Mouse (Mus musculus): ENCODE data around the gene Zfand3. TPM values are rescaled to one million over a fixed set of nuclear protein-coding genes. Genes with fewer than 3 reads are reported as not detected.

Zfand3 gene
- polyA plus RNA-seq, 1 experiment from 2014 or later, result 55.5 TPM

DNA sequence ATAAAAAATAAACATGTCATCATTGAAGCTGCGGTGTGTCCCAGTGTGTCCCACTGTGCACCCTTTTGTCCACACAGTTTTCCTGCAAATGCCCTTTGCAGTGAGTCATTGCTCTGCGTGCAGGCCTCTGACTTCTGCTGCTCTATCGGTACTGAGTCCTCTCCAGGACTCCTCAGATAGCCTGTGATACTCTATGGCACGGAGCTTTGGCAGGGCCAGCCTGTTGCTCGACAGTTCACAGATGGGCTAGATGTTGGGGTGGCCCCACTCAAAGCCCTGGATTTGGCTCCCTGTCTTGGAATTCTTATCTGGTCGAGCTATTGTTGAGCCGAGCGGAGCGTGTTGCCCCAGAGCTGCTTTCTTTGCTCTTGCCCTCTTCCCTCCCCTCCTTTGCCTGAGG lies 160.3 kb downstream of the Zfand3 start:
- no peak overlapping the region for H3K27ac ChIP-seq
- DNase-seq (ENCODE audit: low spot score) (no peak), ATAC-seq (replicated peaks; ENCODE audit: low FRiP score, low read depth) (no peak)
- no peaks in the 10 kb centered on the region for H3K9me3 ChIP-seq (replicated peaks; ENCODE audit: low read length)
- H3K4me2 ChIP-seq (ENCODE audit: low read length), result no peak overlapping the region
- H3K4me3 ChIP-seq (replicated peaks; ENCODE audit: low read depth, low read length), result no peak overlapping the region
- WGBS, result 81% methylated on average over 9 of the region's 9 CpGs
- no peaks in the 10 kb centered on the region for H3K4me1 ChIP-seq (replicated peaks; ENCODE audit: insufficient read depth, low read length)
- no peaks in the 10 kb centered on the region for H3K27me3 ChIP-seq (ENCODE audit: insufficient read depth, low read length)
- TF ChIP-seq CTCF (IDR thresholded peaks at IDR 0.05; ENCODE audit: low read depth), result no peak
- no peaks in the 10 kb centered on the region for H3K36me3 ChIP-seq (ENCODE audit: insufficient read depth, low read length)
- no peak overlapping the region for H3K9ac ChIP-seq (ENCODE audit: low read depth, low read length)

DNA sequence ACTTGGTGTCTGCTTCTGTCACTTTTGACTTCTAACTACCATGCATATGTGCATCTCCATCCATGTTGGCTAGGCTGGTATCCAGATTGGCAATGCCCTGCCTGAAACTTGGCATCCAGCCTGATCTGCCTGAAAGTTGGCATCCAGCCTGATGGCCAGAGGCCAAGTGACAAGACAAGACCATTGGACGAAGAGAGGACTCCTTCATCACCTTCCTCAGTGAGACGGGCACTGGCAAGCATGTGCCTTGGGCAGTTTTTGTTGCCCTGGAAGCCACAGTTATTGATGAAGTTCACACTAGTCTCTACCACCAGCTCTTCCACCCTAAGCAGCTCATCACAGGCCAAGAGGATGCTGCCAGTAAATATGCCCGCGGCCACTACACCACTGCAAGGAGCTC lies 172.9 kb downstream of the Zfand3 start:
- Histone ChIP-seq H3K9ac (ENCODE audit: low read depth, low read length) (no peak overlapping the region), H3K4me1 (replicated peaks; ENCODE audit: insufficient read depth, low read length) (no peaks in the 10 kb centered on the region), H3K36me3 (ENCODE audit: insufficient read depth, low read length) (peaks cover 5% of the 10 kb centered on the region; the same call in 1 of the 2 replicates), H3K9me3 (replicated peaks; ENCODE audit: low read length) (no peaks in the 10 kb centered on the region), H3K4me3 (replicated peaks; ENCODE audit: low read depth, low read length) (no peak overlapping the region), H3K4me2 (ENCODE audit: low read length) (no peak overlapping the region), H3K27ac (no peak overlapping the region), H3K27me3 (ENCODE audit: insufficient read depth, low read length) (no peaks in the 10 kb centered on the region)
- DNase-seq (ENCODE audit: low spot score) (no peak), ATAC-seq (replicated peaks; ENCODE audit: low FRiP score, low read depth) (no peak)
- TF ChIP-seq CTCF (IDR thresholded peaks at IDR 0.05; ENCODE audit: low read depth), result no peak
- WGBS, result 89% methylated on average over 4 of the region's 4 CpGs

DNA sequence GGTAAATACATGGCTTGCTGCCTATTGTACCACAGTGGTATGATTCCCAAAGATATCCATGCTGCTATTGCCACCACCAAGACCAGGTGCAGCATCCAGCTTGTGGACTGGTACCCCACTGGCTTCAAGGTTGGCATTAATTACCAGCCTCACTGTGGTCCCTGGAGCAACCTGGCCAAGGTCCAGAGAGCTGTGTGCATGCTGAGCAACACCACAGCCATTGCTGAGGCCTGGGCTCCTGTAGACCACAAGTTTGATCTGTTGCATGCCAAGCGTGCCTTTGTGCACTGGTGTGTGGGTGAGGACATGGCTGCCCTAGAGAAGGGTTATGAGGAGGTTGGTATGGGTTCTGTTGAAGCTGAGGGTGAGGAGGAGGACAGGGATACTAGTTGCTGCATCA lies 173.9 kb downstream of the Zfand3 start:
- Histone ChIP-seq H3K9me3 (replicated peaks; ENCODE audit: low read length) (no peaks in the 10 kb centered on the region), H3K36me3 (ENCODE audit: insufficient read depth, low read length) (peaks cover 5% of the 10 kb centered on the region; the same call in 1 of the 2 replicates), H3K27ac (no peak overlapping the region), H3K4me2 (ENCODE audit: low read length) (no peak overlapping the region), H3K4me1 (replicated peaks; ENCODE audit: insufficient read depth, low read length) (no peaks in the 10 kb centered on the region), H3K9ac (ENCODE audit: low read depth, low read length) (no peak overlapping the region), H3K4me3 (replicated peaks; ENCODE audit: low read depth, low read length) (no peak overlapping the region), H3K27me3 (ENCODE audit: insufficient read depth, low read length) (no peaks in the 10 kb centered on the region)
- DNase-seq (ENCODE audit: low spot score) (no peak), ATAC-seq (replicated peaks; ENCODE audit: low FRiP score, low read depth) (no peak)
- 80% methylated on average over 1 of the region's 1 CpGs for WGBS
- TF ChIP-seq CTCF (IDR thresholded peaks at IDR 0.05; ENCODE audit: low read depth), result no peak

- H3K27ac ChIP-seq, result no peak overlapping the region
- 88% methylated on average over 6 of the region's 6 CpGs for WGBS
- ATAC-seq (replicated peaks; ENCODE audit: low FRiP score, low read depth) (no peak), DNase-seq (ENCODE audit: low spot score) (no peak)
- H3K9ac ChIP-seq (ENCODE audit: low read depth, low read length), result no peak overlapping the region
- no peaks in the 10 kb centered on the region for H3K4me1 ChIP-seq (replicated peaks; ENCODE audit: insufficient read depth, low read length)
- no peak for TF ChIP-seq CTCF (IDR thresholded peaks at IDR 0.05; ENCODE audit: low read depth)
- peaks cover 5% of the 10 kb centered on the region; the same call in 1 of the 2 replicates for H3K36me3 ChIP-seq (ENCODE audit: insufficient read depth, low read length)
- no peaks in the 10 kb centered on the region for H3K27me3 ChIP-seq (ENCODE audit: insufficient read depth, low read length)
- no peak overlapping the region for H3K4me3 ChIP-seq (replicated peaks; ENCODE audit: low read depth, low read length)
- H3K9me3 ChIP-seq (replicated peaks; ENCODE audit: low read length), result no peaks in the 10 kb centered on the region
- H3K4me2 ChIP-seq (ENCODE audit: low read length), result no peak overlapping the region
Observed at GRCm38 (mm10) chr17:30180197-30180596, 175.7 kb downstream of the Zfand3 start.

DNA sequence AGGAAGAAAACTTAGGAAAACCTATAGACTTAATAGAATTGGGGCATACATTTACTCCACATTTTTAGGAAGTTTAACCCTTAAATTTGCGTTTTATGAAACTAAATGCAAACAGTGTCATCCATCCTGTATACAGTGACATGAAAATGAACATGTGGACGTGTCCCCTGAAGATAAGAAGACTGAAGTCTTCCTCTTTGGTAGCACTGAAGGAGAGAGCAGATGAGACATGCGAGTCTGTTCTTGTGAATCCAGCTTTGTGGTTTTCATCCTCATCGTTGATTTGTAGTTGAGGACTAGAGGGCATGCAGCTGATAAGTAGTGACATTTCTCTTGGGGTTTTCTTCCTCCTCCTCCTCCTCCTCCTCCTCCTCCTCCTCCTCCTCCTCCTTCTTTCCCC lies 177.0 kb downstream of the Zfand3 start:
- no peak for DNase-seq (ENCODE audit: low spot score)
- no peak for TF ChIP-seq CTCF (IDR thresholded peaks at IDR 0.05; ENCODE audit: low read depth)

DNA sequence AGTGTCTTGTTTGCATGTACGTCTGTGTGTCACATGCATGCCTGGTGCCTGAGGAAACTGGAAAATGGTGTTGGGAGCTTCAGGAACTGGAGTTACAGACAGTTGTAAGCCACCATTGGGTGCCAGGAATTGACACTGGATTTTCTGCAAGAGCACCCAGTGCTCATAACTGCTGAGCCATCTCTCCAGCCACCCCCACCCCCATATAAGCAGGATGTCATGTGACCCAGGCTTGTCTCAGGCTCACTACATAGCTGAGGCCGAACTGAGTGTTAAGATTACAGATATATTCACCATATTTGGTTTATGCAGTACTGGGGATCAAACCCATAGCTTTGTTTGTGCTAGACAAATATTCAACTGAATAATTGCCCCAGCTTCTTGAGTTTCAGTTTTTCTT lies 177.5 kb downstream of the Zfand3 start:
- TF ChIP-seq CTCF (IDR thresholded peaks at IDR 0.05; ENCODE audit: low read depth), result no peak
- H3K4me2 ChIP-seq (ENCODE audit: low read length), result no peak overlapping the region
- no peak overlapping the region for H3K9ac ChIP-seq (ENCODE audit: low read depth, low read length)
- ATAC-seq (replicated peaks; ENCODE audit: low FRiP score, low read depth) (no peak), DNase-seq (ENCODE audit: low spot score) (no peak)
- no peaks in the 10 kb centered on the region for H3K9me3 ChIP-seq (replicated peaks; ENCODE audit: low read length)
- no peak overlapping the region for H3K4me3 ChIP-seq (replicated peaks; ENCODE audit: low read depth, low read length)
- 72% methylated on average over 2 of the region's 2 CpGs for WGBS
- H3K36me3 ChIP-seq (ENCODE audit: insufficient read depth, low read length), result peaks cover 5% of the 10 kb centered on the region; the same call in 1 of the 2 replicates
- no peak overlapping the region for H3K27ac ChIP-seq
- no peaks in the 10 kb centered on the region for H3K27me3 ChIP-seq (ENCODE audit: insufficient read depth, low read length)
- H3K4me1 ChIP-seq (replicated peaks; ENCODE audit: insufficient read depth, low read length), result no peaks in the 10 kb centered on the region

More for the DNA sequence above, 177.0 kb downstream of the Zfand3 start:
- Histone ChIP-seq H3K4me3 (replicated peaks; ENCODE audit: low read depth, low read length) (no peak overlapping the region), H3K9ac (ENCODE audit: low read depth, low read length) (no peak overlapping the region), H3K9me3 (replicated peaks; ENCODE audit: low read length) (no peaks in the 10 kb centered on the region), H3K27ac (no peak overlapping the region), H3K36me3 (ENCODE audit: insufficient read depth, low read length) (peaks cover 5% of the 10 kb centered on the region; the same call in 1 of the 2 replicates), H3K27me3 (ENCODE audit: insufficient read depth, low read length) (no peaks in the 10 kb centered on the region), H3K4me2 (ENCODE audit: low read length) (no peak overlapping the region), H3K4me1 (replicated peaks; ENCODE audit: insufficient read depth, low read length) (no peaks in the 10 kb centered on the region)
- 84% methylated on average over 4 of the region's 4 CpGs for WGBS
- no peak for ATAC-seq (replicated peaks; ENCODE audit: low FRiP score, low read depth)

DNA sequence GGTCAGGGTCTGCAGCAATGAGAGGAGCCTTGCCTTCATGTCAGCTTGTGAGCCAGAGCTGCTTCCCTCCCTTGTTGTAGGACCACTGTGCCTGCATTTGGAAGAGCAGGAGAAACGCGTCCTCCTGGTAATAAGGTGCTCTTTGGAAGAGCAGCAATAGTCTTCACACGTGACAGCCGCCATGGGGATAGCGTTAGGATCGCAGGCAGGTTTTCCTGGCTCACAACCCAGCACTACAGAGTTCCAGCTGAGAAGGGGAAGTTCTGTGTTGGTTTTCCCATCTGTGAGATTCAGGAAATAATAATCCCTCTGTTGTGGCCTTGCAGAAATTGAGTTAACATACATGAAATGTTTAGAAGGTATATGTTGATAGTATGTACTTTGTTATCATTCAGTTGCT lies 179.0 kb downstream of the Zfand3 start:
- no peak for DNase-seq (ENCODE audit: low spot score)

More for the DNA sequence above, 179.0 kb downstream of the Zfand3 start:
- WGBS, result 92% methylated on average over 6 of the region's 6 CpGs
- Histone ChIP-seq H3K4me2 (ENCODE audit: low read length) (no peak overlapping the region), H3K9ac (ENCODE audit: low read depth, low read length) (no peak overlapping the region), H3K27me3 (ENCODE audit: insufficient read depth, low read length) (no peaks in the 10 kb centered on the region), H3K9me3 (replicated peaks; ENCODE audit: low read length) (no peaks in the 10 kb centered on the region), H3K4me3 (replicated peaks; ENCODE audit: low read depth, low read length) (no peak overlapping the region), H3K27ac (no peak overlapping the region), H3K36me3 (ENCODE audit: insufficient read depth, low read length) (no peaks in the 10 kb centered on the region), H3K4me1 (replicated peaks; ENCODE audit: insufficient read depth, low read length) (peaks cover 8% of the 10 kb centered on the region)
- TF ChIP-seq CTCF (IDR thresholded peaks at IDR 0.05; ENCODE audit: low read depth), result no peak
- no peak for ATAC-seq (replicated peaks; ENCODE audit: low FRiP score, low read depth)
